19 mouse cellular contexts compared by ENCODE assay signal in the genomic region with DNA sequence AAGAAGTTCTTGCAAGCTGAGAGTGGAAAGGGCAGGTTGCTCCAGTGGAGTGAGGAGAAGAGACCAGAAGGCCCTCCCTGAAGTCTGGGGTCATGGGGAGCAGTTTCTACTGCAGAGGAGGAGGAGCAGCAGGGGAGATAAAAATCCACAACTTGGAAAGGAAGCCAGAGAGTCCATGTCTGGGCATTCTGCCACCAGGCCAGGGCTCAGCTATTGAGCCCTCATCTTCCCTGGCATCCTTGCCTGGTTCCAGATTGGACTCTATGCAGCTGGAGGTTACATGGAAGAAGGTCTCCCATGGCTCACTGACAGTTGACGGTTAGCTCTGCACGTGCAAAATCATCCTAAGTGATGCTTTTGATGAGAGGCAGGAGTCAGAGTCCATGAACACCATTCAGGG.
A peak's percentile ranks its signal among the peaks of the same experiment; 100 is the strongest.
DNase-seq lines count a peak whose midpoint lies in the region; ATAC-seq and TF ChIP-seq lines count a peak whose summit lies in the region.
"Had no signal": no experiment of that assay in that cellular context is flagged by ENCODE, and none has a peak within 500 bp of the region (broad histone marks: within the 10 kb centered on the region; RNA-seq: fewer than 3 reads in every experiment).

No protein-coding gene starts in this region.

- no peaks in the 10 kb centered on the region for H3K9me3 ChIP-seq in heart, postnatal 0 days (replicated peaks; ENCODE audit: control insufficient read depth, low read length)
- no peaks in the 10 kb centered on the region for H3K9me3 ChIP-seq in heart, embryonic 10.5 days
- H3K9me3 ChIP-seq: forebrain, embryonic 15.5 days; hindbrain, embryonic 13.5 days; limb, embryonic 12.5 days; liver, embryonic 13.5 days; neural tube, embryonic 13.5 days had no signal

- peaks cover 19% of the 10 kb centered on the region for H3K4me1 ChIP-seq in heart, postnatal 0 days (ENCODE audit: control insufficient read depth, insufficient read depth)
- H3K4me1 ChIP-seq in heart, embryonic 10.5 days = peaks cover 30% of the 10 kb centered on the region
- H3K4me1 ChIP-seq: forebrain, embryonic 15.5 days; neural tube, embryonic 13.5 days had no signal

- H3K4me2 ChIP-seq in heart, postnatal 0 days (ENCODE audit: low read depth, low read length) = no peak overlapping the region
- H3K4me2 ChIP-seq: forebrain, embryonic 15.5 days; hindbrain, embryonic 13.5 days; limb, embryonic 12.5 days; liver, embryonic 13.5 days; midbrain, embryonic 11.5 days; neural tube, embryonic 13.5 days had no signal

- no peak for TF ChIP-seq EP300 in heart, postnatal 0 days (IDR thresholded peaks at IDR 0.05; ENCODE audit: low read depth)

- H3K4me3 ChIP-seq in heart, postnatal 0 days (ENCODE audit: low read depth, low read length) = no peak overlapping the region
- H3K4me3 ChIP-seq in heart, embryonic 10.5 days = no peak overlapping the region
- H3K4me3 ChIP-seq: erythroblast, embryonic 14.5 days; forebrain, embryonic 15.5 days; heart, adult 2 months; hindbrain, embryonic 13.5 days; layer of hippocampus, adult 2 months; limb, embryonic 12.5 days; liver, embryonic 13.5 days; neural tube, embryonic 13.5 days had no signal

- ATAC-seq in heart, postnatal 0 days (ENCODE audit: insufficient read depth, low read depth) = peak; percentile 34; the same call in 1 of the 2 replicates
- ATAC-seq: forebrain, embryonic 15.5 days; intestine, embryonic 16.5 days had no signal

- WGBS in heart, postnatal 0 days = 31% methylated on average over 2 of the region's 2 CpGs
- 74% methylated on average over 2 of the region's 2 CpGs for WGBS in heart, embryonic 10.5 days

- H3K27ac ChIP-seq in heart, postnatal 0 days (ENCODE audit: low read depth) = no peak overlapping the region
- H3K27ac ChIP-seq in heart, embryonic 10.5 days = no peak overlapping the region
- H3K27ac ChIP-seq: forebrain, embryonic 15.5 days; heart, adult 2 months; hindbrain, embryonic 13.5 days; layer of hippocampus, adult 2 months; limb, embryonic 12.5 days; liver, embryonic 13.5 days; neural tube, embryonic 13.5 days had no signal

- TF ChIP-seq CTCF in heart, postnatal 0 days (IDR thresholded peaks at IDR 0.05; ENCODE audit: low read depth) = no peak

- no peaks in the 10 kb centered on the region for H3K27me3 ChIP-seq in heart, postnatal 0 days (ENCODE audit: control insufficient read depth, insufficient read depth, low read length)
- H3K27me3 ChIP-seq in heart, embryonic 10.5 days (ENCODE audit: insufficient read depth, poor library complexity, severe bottlenecking) = 0 out of 2 replicates have a peak, but pooled peaks cover 4% of the 10 kb centered on the region
- H3K27me3 ChIP-seq: forebrain, embryonic 15.5 days; hindbrain, embryonic 13.5 days; limb, embryonic 12.5 days; neural tube, embryonic 13.5 days had no signal

- no peaks in the 10 kb centered on the region for H3K36me3 ChIP-seq in heart, postnatal 0 days (replicated peaks; ENCODE audit: control insufficient read depth, insufficient read depth, low read length)
- H3K36me3 ChIP-seq in heart, embryonic 10.5 days = no peaks in the 10 kb centered on the region
- H3K36me3 ChIP-seq: forebrain, embryonic 15.5 days; hindbrain, embryonic 13.5 days; limb, embryonic 12.5 days; liver, embryonic 13.5 days; neural tube, embryonic 13.5 days had no signal

- H3K9ac ChIP-seq in heart, postnatal 0 days (replicated peaks; ENCODE audit: low read depth, low read length) = no peak overlapping the region
- H3K9ac ChIP-seq: forebrain, embryonic 15.5 days; hindbrain, embryonic 13.5 days; limb, embryonic 12.5 days; liver, embryonic 13.5 days; neural tube, embryonic 13.5 days had no signal

- DNase-seq in heart, postnatal 0 days (ENCODE audit: low spot score) = no peak
- no peak for DNase-seq in heart, embryonic 10.5 days (ENCODE audit: low spot score)
- peak; percentile 41 for DNase-seq in ovary, postnatal 36 days (ENCODE audit: low spot score)
- DNase-seq in ovary, postnatal 14 days (ENCODE audit: low spot score) = no peak
- DNase-seq in cerebellum, postnatal 10 days = peak; percentile 79 to 85
- DNase-seq in thymus, postnatal 25 days = no peak
- DNase-seq in kidney, adult 9 months = no peak
- DNase-seq: heart, adult 2 months; kidney, postnatal 10 days; liver, embryonic 13.5 days; retina, postnatal 1 day had no signal

Comparison
In these comparisons a context has a peak if more than half of its experiments do, and no peak if none do; other contexts are left out.
1. DNase-seq: peak in ovary, postnatal 36 days (single experiment) and cerebellum, postnatal 10 days (2 of 2); none in heart, postnatal 0 days (single experiment), heart, embryonic 10.5 days (single experiment), ovary, postnatal 14 days (single experiment), thymus, postnatal 25 days (single experiment) and kidney, adult 9 months (single experiment).